Mouse (Mus musculus) kidney, adult 2 months (tissue): ENCODE data around the gene Tbxa2r.

Source experiments
- CTCF ChIP-seq: fragments of 200-500 bp; conservative IDR thresholded peaks from 2 replicates; pipeline ENCODE4 v1.5.1; 2011; ENCODE audit warnings: low read depth, mild to moderate bottlenecking, control low read depth, low read length, moderate library complexity, mixed read lengths; ENCODE audit not compliant: insufficient read depth, insufficient read length
- POLR2A ChIP-seq: fragments of 200-500 bp; IDR thresholded peaks from one replicate; pipeline ENCODE4 v1.6.1; 2011; ENCODE audit warnings: low read depth, low read length, control low read depth

- TF ChIP-seq CTCF = no peak
- TF ChIP-seq POLR2A = no peak
Measured at GRCm38 (mm10) chr10:81354738-81355477, 26.4 kb downstream of the Tbxa2r start.
